Mouse (Mus musculus): ENCODE measurements around the gene Ubl3.

GRCm38 (mm10) chr5:148505381-148505780 is 47.2 kb downstream of the Ubl3 start:
- TF ChIP-seq CTCF (IDR thresholded peaks at IDR 0.05; ENCODE audit: borderline replicate concordance, control insufficient read depth, extremely low read depth, insufficient read depth, low read length, poor library complexity) (no peak), POLR2A (IDR thresholded peaks at IDR 0.05; ENCODE audit: control insufficient read depth, extremely low read depth, insufficient read depth, low read length, poor library complexity) (no peak)

Measured in thymus, adult 2 months (tissue).